Mouse (Mus musculus): Measurements from ENCODE around the gene Usp8. TPM values are rescaled to one million over a fixed set of nuclear protein-coding genes. Genes with fewer than 3 reads are reported as not detected.

The Usp8 gene
- polyA plus RNA-seq, 1 experiment: 108 TPM

DNA sequence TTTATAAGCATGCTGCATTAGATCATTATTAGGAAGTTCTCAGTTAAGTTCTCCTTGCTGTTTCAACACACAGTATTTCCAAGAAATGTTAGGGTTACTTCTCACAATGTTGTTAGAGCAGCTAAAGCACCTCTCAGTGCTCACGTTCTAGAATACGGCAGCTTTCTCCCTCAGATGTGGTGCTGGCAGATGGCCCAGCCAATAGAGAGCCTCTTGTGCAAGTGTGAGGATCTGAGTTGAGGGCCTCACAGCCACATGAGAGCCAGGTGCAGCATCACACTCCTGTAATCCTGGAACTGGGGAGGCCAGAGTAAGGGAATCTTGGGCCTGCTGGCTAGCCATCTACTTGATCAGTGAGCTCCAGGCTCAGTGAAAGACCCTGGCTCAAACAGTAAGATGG is 33.2 kb downstream of the Usp8 start:
- Histone ChIP-seq H3K4me3 (ENCODE audit: control insufficient read depth, low read depth, low read length) (no peak overlapping the region), H3K36me3 (ENCODE audit: control insufficient read depth, insufficient read depth, low read length) (peaks cover 3% of the 10 kb centered on the region; the same call in 1 of the 2 replicates), H3K4me1 (ENCODE audit: control insufficient read depth, insufficient read depth, low read length) (no peaks in the 10 kb centered on the region), H3K27ac (ENCODE audit: control insufficient read depth, insufficient read depth, low read depth, low read length) (no peak overlapping the region), H3K27me3 (ENCODE audit: control insufficient read depth, insufficient read depth, low read length) (no peaks in the 10 kb centered on the region)
- no peak for TF ChIP-seq CTCF (IDR thresholded peaks at IDR 0.05; ENCODE audit: control insufficient read depth, insufficient read depth, insufficient replicate concordance, low read depth, low read length)
- no peak for TF ChIP-seq POLR2A (IDR thresholded peaks at IDR 0.05; ENCODE audit: control insufficient read depth, low read depth, low read length)

- Histone ChIP-seq H3K36me3 (ENCODE audit: control insufficient read depth, insufficient read depth, low read length) (0 out of 2 replicates have a peak, but pooled peaks cover 2% of the 10 kb centered on the region), H3K4me1 (ENCODE audit: control insufficient read depth, insufficient read depth, low read length) (no peaks in the 10 kb centered on the region), H3K27me3 (ENCODE audit: control insufficient read depth, insufficient read depth, low read length) (no peaks in the 10 kb centered on the region), H3K27ac (ENCODE audit: control insufficient read depth, insufficient read depth, low read depth, low read length) (no peak overlapping the region), H3K4me3 (ENCODE audit: control insufficient read depth, low read depth, low read length) (no peak overlapping the region)
- TF ChIP-seq POLR2A (IDR thresholded peaks at IDR 0.05; ENCODE audit: control insufficient read depth, low read depth, low read length) (no peak), CTCF (IDR thresholded peaks at IDR 0.05; ENCODE audit: control insufficient read depth, insufficient read depth, insufficient replicate concordance, low read depth, low read length) (no peak)
These were observed 36.3 kb downstream of the Usp8 start for GRCm38 (mm10) chr2:126743389-126743788.

- no peaks in the 10 kb centered on the region for H3K27me3 ChIP-seq (ENCODE audit: control insufficient read depth, insufficient read depth, low read length)
- peaks cover 3% of the 10 kb centered on the region; the same call in 1 of the 2 replicates for H3K36me3 ChIP-seq (ENCODE audit: control insufficient read depth, insufficient read depth, low read length)
- H3K4me3 ChIP-seq (ENCODE audit: control insufficient read depth, low read depth, low read length): no peak overlapping the region
- no peak overlapping the region for H3K27ac ChIP-seq (ENCODE audit: control insufficient read depth, insufficient read depth, low read depth, low read length)
- no peak for TF ChIP-seq POLR2A (IDR thresholded peaks at IDR 0.05; ENCODE audit: control insufficient read depth, low read depth, low read length)
- no peak for TF ChIP-seq CTCF (IDR thresholded peaks at IDR 0.05; ENCODE audit: control insufficient read depth, insufficient read depth, insufficient replicate concordance, low read depth, low read length)
- H3K4me1 ChIP-seq (ENCODE audit: control insufficient read depth, insufficient read depth, low read length): no peaks in the 10 kb centered on the region
These were observed 48.5 kb downstream of the Usp8 start for GRCm38 (mm10) chr2:126755664-126756063.

DNA sequence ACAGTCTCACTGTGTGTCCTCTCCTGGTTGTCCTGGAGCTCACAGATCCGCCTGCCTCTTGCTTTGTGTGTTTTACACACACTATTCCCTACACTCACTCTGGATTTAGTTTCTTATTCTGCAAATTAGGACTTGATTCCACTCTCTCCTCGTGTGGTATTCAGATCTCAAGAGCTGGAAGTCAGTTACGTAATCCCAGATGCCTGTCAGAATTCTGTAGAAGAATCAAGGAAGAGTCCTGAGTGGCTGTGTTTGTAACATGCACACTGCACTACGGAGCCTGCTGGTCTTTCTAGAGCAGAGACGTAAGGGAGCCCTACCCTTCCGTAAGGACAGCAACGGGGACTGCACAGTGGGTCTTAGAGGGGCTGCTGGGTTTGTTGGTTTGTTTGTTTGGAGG is 52.2 kb downstream of the Usp8 start:
- no peaks in the 10 kb centered on the region for H3K4me1 ChIP-seq (ENCODE audit: control insufficient read depth, insufficient read depth, low read length)
- H3K4me3 ChIP-seq (ENCODE audit: control insufficient read depth, low read depth, low read length): no peak overlapping the region
- no peak for TF ChIP-seq POLR2A (IDR thresholded peaks at IDR 0.05; ENCODE audit: control insufficient read depth, low read depth, low read length)
- no peak for TF ChIP-seq CTCF (IDR thresholded peaks at IDR 0.05; ENCODE audit: control insufficient read depth, insufficient read depth, insufficient replicate concordance, low read depth, low read length)
- no peak overlapping the region for H3K27ac ChIP-seq (ENCODE audit: control insufficient read depth, insufficient read depth, low read depth, low read length)
- H3K36me3 ChIP-seq (ENCODE audit: control insufficient read depth, insufficient read depth, low read length): peaks cover 3% of the 10 kb centered on the region; the same call in 1 of the 2 replicates
- no peaks in the 10 kb centered on the region for H3K27me3 ChIP-seq (ENCODE audit: control insufficient read depth, insufficient read depth, low read length)

GRCm38 (mm10) chr2:126765867-126766582 is 58.9 kb downstream of the Usp8 start:
- no peak overlapping the region for H3K4me3 ChIP-seq (ENCODE audit: control insufficient read depth, low read depth, low read length)
- H3K27ac ChIP-seq (ENCODE audit: control insufficient read depth, insufficient read depth, low read depth, low read length): no peak overlapping the region
- H3K27me3 ChIP-seq (ENCODE audit: control insufficient read depth, insufficient read depth, low read length): no peaks in the 10 kb centered on the region
- H3K36me3 ChIP-seq (ENCODE audit: control insufficient read depth, insufficient read depth, low read length): no peaks in the 10 kb centered on the region
- no peak for TF ChIP-seq CTCF (IDR thresholded peaks at IDR 0.05; ENCODE audit: control insufficient read depth, insufficient read depth, insufficient replicate concordance, low read depth, low read length)
- no peaks in the 10 kb centered on the region for H3K4me1 ChIP-seq (ENCODE audit: control insufficient read depth, insufficient read depth, low read length)

DNA sequence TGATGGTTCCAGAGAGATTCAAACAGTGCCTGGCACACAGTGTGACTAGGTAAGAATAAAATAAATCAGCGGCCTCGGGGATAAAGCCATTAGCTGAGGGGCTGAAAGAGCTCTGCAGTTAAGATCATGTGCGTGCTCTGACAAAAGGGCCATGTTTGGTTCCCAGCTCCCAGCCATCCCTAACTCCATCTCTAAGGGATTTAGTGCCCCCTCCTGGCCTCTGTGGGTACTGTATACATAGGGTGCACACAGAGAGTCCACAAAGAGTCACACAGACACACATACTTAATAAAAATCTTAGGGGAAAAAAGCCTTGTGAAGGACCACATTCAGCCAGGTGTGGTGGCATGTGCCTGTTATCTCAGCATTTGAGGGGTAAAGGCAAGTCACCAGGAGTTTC is 60.5 kb downstream of the Usp8 start:
- Histone ChIP-seq H3K27me3 (ENCODE audit: control insufficient read depth, insufficient read depth, low read length) (no peaks in the 10 kb centered on the region), H3K4me3 (ENCODE audit: control insufficient read depth, low read depth, low read length) (no peak overlapping the region), H3K36me3 (ENCODE audit: control insufficient read depth, insufficient read depth, low read length) (no peaks in the 10 kb centered on the region), H3K27ac (ENCODE audit: control insufficient read depth, insufficient read depth, low read depth, low read length) (no peak overlapping the region), H3K4me1 (ENCODE audit: control insufficient read depth, insufficient read depth, low read length) (no peaks in the 10 kb centered on the region)
- no peak for TF ChIP-seq CTCF (IDR thresholded peaks at IDR 0.05; ENCODE audit: control insufficient read depth, insufficient read depth, insufficient replicate concordance, low read depth, low read length)
- no peak for TF ChIP-seq POLR2A (IDR thresholded peaks at IDR 0.05; ENCODE audit: control insufficient read depth, low read depth, low read length)

DNA sequence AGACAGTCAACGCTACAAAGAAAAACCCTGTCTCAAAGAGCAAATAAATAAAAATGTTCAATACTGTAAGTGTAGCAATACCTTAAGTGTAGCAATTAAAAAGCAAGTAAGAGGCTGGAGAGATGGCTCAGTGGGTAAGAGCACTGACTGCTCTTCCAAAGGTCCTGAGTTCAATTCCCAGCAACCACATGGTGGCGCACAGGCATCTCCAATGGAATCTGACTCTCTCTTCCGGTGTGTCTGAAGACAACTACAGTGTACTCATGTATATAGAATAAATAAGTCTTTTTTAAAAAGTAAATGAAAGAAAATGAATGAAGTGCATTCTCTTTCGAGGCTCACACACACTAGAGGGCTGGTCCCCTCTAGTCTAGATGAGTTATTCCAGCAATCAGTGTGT is 61.1 kb downstream of the Usp8 start:
- no peaks in the 10 kb centered on the region for H3K36me3 ChIP-seq (ENCODE audit: control insufficient read depth, insufficient read depth, low read length)
- H3K27ac ChIP-seq (ENCODE audit: control insufficient read depth, insufficient read depth, low read depth, low read length): no peak overlapping the region
- H3K4me3 ChIP-seq (ENCODE audit: control insufficient read depth, low read depth, low read length): no peak overlapping the region
- no peaks in the 10 kb centered on the region for H3K4me1 ChIP-seq (ENCODE audit: control insufficient read depth, insufficient read depth, low read length)
- H3K27me3 ChIP-seq (ENCODE audit: control insufficient read depth, insufficient read depth, low read length): no peaks in the 10 kb centered on the region
- TF ChIP-seq POLR2A (IDR thresholded peaks at IDR 0.05; ENCODE audit: control insufficient read depth, low read depth, low read length) (no peak), CTCF (IDR thresholded peaks at IDR 0.05; ENCODE audit: control insufficient read depth, insufficient read depth, insufficient replicate concordance, low read depth, low read length) (no peak)
